Mouse (Mus musculus) G1E (cell line): ENCODE results near the gene Trim11.

Experiments used
- CTCF ChIP-seq: IDR thresholded peaks from 2 replicates; pipeline ENCODE4 v1.5.1; 2012; ENCODE audit warnings: low read depth, low read length, inconsistent platforms, mixed read lengths
- GATA1 ChIP-seq: IDR thresholded peaks from 2 replicates; pipeline ENCODE4 v1.6.1; 2012; ENCODE audit warnings: borderline replicate concordance, low read length, inconsistent platforms, mixed read lengths
- POLR2AphosphoS5 ChIP-seq: IDR thresholded peaks from 2 replicates; pipeline ENCODE4 v1.6.1; 2012; ENCODE audit warnings: low read depth, low read length, inconsistent platforms; ENCODE audit not compliant: insufficient replicate concordance
- TAL1 ChIP-seq: conservative IDR thresholded peaks from 2 replicates; pipeline ENCODE4 v1.6.1; 2012; ENCODE audit warnings: low read depth, low read length, inconsistent platforms, mixed read lengths

DNA sequence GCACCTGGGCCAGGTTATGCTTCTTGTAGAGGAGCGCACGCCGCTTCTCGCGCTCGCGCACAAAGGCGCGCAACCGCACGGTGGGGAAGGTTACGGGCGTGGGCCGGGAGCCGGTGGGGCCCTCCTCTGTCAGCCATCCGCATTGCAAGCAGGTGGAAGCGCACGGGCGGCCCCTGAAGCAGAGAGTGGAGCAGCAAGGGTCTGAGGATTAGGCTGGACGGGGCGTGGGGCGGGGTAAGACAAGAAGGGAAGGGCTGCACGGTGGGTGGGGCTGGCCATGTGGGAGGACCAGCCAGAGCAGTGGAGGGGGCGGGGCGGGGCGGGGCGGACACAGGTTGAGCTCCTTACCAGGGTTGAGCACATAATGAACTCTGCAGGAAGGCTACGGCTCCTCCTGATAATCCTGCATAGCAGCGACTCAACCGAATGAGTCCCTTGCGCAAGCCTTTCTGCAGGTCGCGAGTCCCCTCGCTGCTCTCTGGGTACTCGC, 16.5 kb downstream of the Trim11 start:
- no peak for TF ChIP-seq CTCF
- TF ChIP-seq GATA1 = no peak
- TF ChIP-seq POLR2AphosphoS5 = no peak
- no peak for TF ChIP-seq TAL1
